Comparison of ENCODE assay signal across 27 mouse cellular contexts in the genomic region with DNA sequence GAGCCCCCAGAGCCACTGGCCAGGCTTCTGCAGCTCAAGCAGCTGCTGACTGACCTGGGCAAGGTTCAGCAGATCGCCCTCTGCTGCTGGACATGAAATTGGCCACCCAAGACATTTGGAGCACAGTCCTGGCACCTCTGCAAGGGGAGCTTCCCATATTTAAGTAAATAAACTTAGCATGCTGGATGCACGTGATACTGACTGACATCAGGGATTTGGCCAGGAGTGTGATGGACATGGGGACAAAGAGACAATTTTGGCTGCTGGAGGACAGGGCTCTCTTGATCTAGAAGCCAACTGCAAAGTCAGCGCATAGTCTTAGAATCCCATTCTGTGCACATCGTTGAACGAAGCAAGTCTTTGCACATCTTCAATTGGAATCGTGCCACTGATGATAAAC. TPM values are rescaled to one million over a fixed set of nuclear protein-coding genes. Genes with fewer than 3 reads are reported as not detected.
"Had no signal": no experiment of that assay in that cellular context is flagged by ENCODE, and none has a peak within 500 bp of the region (broad histone marks: within the 10 kb centered on the region; RNA-seq: fewer than 3 reads in every experiment).

No protein-coding gene starts in this region.

- H3K27me3 ChIP-seq: midbrain, embryonic 12.5 days; neural tube, embryonic 13.5 days; neural tube, embryonic 15.5 days had no signal

- ATAC-seq: midbrain, embryonic 16.5 days had no signal

- H3K36me3 ChIP-seq: midbrain, embryonic 10.5 days; midbrain, embryonic 12.5 days; neural tube, embryonic 13.5 days; neural tube, embryonic 15.5 days had no signal

- H3K4me2 ChIP-seq: lung, embryonic 14.5 days; midbrain, embryonic 12.5 days; neural tube, embryonic 13.5 days; neural tube, embryonic 15.5 days had no signal

- H3K4me3 ChIP-seq: midbrain, embryonic 10.5 days; midbrain, embryonic 12.5 days; myocyte; neural tube, embryonic 13.5 days; neural tube, embryonic 15.5 days had no signal

- H3K9ac ChIP-seq: lung, embryonic 14.5 days; midbrain, embryonic 12.5 days; neural tube, embryonic 13.5 days; neural tube, embryonic 15.5 days had no signal

- H3K27ac ChIP-seq: midbrain, embryonic 10.5 days; midbrain, embryonic 12.5 days; neural tube, embryonic 13.5 days; neural tube, embryonic 15.5 days had no signal

- H3K4me1 ChIP-seq: midbrain, embryonic 10.5 days; midbrain, embryonic 12.5 days; neural tube, embryonic 13.5 days; neural tube, embryonic 15.5 days had no signal

- DNase-seq: lung, adult 18-20 months; lung, embryonic 14.5 days; lung, postnatal 10 days; lung, postnatal 4 days; midbrain, embryonic 14.5 days; retina, postnatal 1 day; right cerebral cortex, adult 18-20 months; right cerebral cortex, postnatal 25 days; right cerebral cortex, postnatal 4 days; spleen, adult 18-20 months; thymus, adult 18-20 months; thymus, postnatal 14 days; thymus, postnatal 36 days had no signal

- H3K9me3 ChIP-seq: neural tube, embryonic 15.5 days had no signal

RNA-seq across cellular contexts. Expression of a gene that starts 25.8 kb away (rescaled TPM):
- total RNA-seq: megakaryocyte, adult 5-6 weeks; megakaryocyte-erythroid progenitor cell, adult 5-6 weeks had no signal
- polyA plus RNA-seq: lung, embryonic 14.5 days; lung, embryonic 16.5 days; midbrain, embryonic 10.5 days; midbrain, embryonic 12.5 days; midbrain, embryonic 14.5 days; midbrain, embryonic 16.5 days; myocyte; neural tube, embryonic 11.5 days; neural tube, embryonic 13.5 days; neural tube, embryonic 15.5 days; small intestine, adult 2 months; stomach, embryonic 14.5 days; stomach, embryonic 16.5 days; thymus, postnatal 0 days had no signal

RNA-seq across cellular contexts. Expression of a gene that starts 52.9 kb away (rescaled TPM):
- total RNA-seq: megakaryocyte, adult 5-6 weeks; megakaryocyte-erythroid progenitor cell, adult 5-6 weeks had no signal
- polyA plus RNA-seq: lung, embryonic 14.5 days; lung, embryonic 16.5 days; midbrain, embryonic 10.5 days; midbrain, embryonic 12.5 days; midbrain, embryonic 14.5 days; midbrain, embryonic 16.5 days; myocyte; neural tube, embryonic 11.5 days; neural tube, embryonic 13.5 days; neural tube, embryonic 15.5 days; small intestine, adult 2 months; stomach, embryonic 14.5 days; stomach, embryonic 16.5 days; thymus, postnatal 0 days had no signal
